Mouse (Mus musculus) thymus, postnatal 4 days (tissue): ENCODE measurements around the gene Grm7.

Source experiments
- DNase-seq: peaks from one replicate; pipeline ENCODE4 v3.0.0; 2021

Gene Grm7

GRCm38 (mm10) chr6:111039099-111039498 is 393.7 kb downstream of the Grm7 start:
- DNase-seq = no peak

- no peak for DNase-seq
Observed at GRCm38 (mm10) chr6:111045896-111046295, 400.5 kb downstream of the Grm7 start.

- DNase-seq = no peak
Observed at GRCm38 (mm10) chr6:111049247-111049646, 403.9 kb downstream of the Grm7 start.

GRCm38 (mm10) chr6:111054001-111054975 is 408.9 kb downstream of the Grm7 start:
- DNase-seq = no peak

- DNase-seq = no peak
Observed at GRCm38 (mm10) chr6:111057798-111058197, 412.4 kb downstream of the Grm7 start.

GRCm38 (mm10) chr6:111060004-111060403 is 414.6 kb downstream of the Grm7 start:
- DNase-seq = no peak

- DNase-seq = no peak
Observed at GRCm38 (mm10) chr6:111084569-111084968, 439.2 kb downstream of the Grm7 start.

- no peak for DNase-seq
Observed at GRCm38 (mm10) chr6:111094818-111095217, 449.4 kb downstream of the Grm7 start.

- no peak for DNase-seq
Observed at GRCm38 (mm10) chr6:111105485-111105884, 460.1 kb downstream of the Grm7 start.

GRCm38 (mm10) chr6:111161037-111161436 is 515.7 kb downstream of the Grm7 start:
- no peak for DNase-seq

GRCm38 (mm10) chr6:111195333-111195732 is 550.0 kb downstream of the Grm7 start:
- DNase-seq = no peak

GRCm38 (mm10) chr6:111221083-111221729 is 575.8 kb downstream of the Grm7 start:
- no peak for DNase-seq

- no peak for DNase-seq
Observed at GRCm38 (mm10) chr6:111255215-111255614, 609.8 kb downstream of the Grm7 start.

GRCm38 (mm10) chr6:111256939-111257338 is 611.6 kb downstream of the Grm7 start:
- no peak for DNase-seq

GRCm38 (mm10) chr6:111258256-111258655 is 612.9 kb downstream of the Grm7 start:
- DNase-seq = no peak

GRCm38 (mm10) chr6:111261181-111261580 is 615.8 kb downstream of the Grm7 start:
- DNase-seq = no peak

GRCm38 (mm10) chr6:111276657-111277056 is 631.3 kb downstream of the Grm7 start:
- no peak for DNase-seq

- no peak for DNase-seq
Observed at GRCm38 (mm10) chr6:111278516-111278915, 633.1 kb downstream of the Grm7 start.

- no peak for DNase-seq
Observed at GRCm38 (mm10) chr6:111293505-111294001, 648.2 kb downstream of the Grm7 start.

GRCm38 (mm10) chr6:111303912-111304555 is 658.7 kb downstream of the Grm7 start:
- no peak for DNase-seq

GRCm38 (mm10) chr6:111361681-111362080 is 716.3 kb downstream of the Grm7 start:
- DNase-seq = no peak

GRCm38 (mm10) chr6:111368111-111368510 is 722.7 kb downstream of the Grm7 start:
- no peak for DNase-seq

- no peak for DNase-seq
Observed at GRCm38 (mm10) chr6:111368551-111368950, 723.2 kb downstream of the Grm7 start.
